Mouse (Mus musculus) liver, embryonic 16.5 days (tissue): ENCODE measurements around the gene D2hgdh. TPM values are rescaled to one million over a fixed set of nuclear protein-coding genes. Genes with fewer than 3 reads are reported as not detected.
"Not testable (repeated sequence)": the region's sequence is repeated elsewhere in the genome, so short reads cannot be mapped to it uniquely, and the experiment has no call there.

Experiments used
- ATAC-seq: fragments of 200-750 bp; cut with Nextera tagmentation; 2 replicates; pipeline ENCODE4 v1.8.0; 2017; ENCODE audit warnings: low read depth, mild to moderate bottlenecking, moderate number of reproducible peaks, moderate library complexity
- H3K27ac ChIP-seq: fragments of 300-500 bp; sonication (generic); 2 replicates; pipeline ENCODE4 v1.5.1; 2014; ENCODE audit warnings: mild to moderate bottlenecking, low read length
- H3K27me3 ChIP-seq: fragments of 300-500 bp; sonication (generic); 2 replicates; pipeline ENCODE4 v1.6.1; 2014; ENCODE audit warnings: low read depth, low read length, mixed read lengths; ENCODE audit not compliant: control insufficient read depth, insufficient read depth
- H3K36me3 ChIP-seq: fragments of 300-500 bp; sonication (generic); 2 replicates; pipeline ENCODE4 v1.6.1; 2014; ENCODE audit warnings: mild to moderate bottlenecking; ENCODE audit not compliant: control insufficient read depth, insufficient read depth
- H3K4me1 ChIP-seq: fragments of 300-500 bp; sonication (generic); 2 replicates; pipeline ENCODE4 v1.6.1; 2014; ENCODE audit warnings: low read depth, low read length, mixed read lengths; ENCODE audit not compliant: control insufficient read depth
- H3K4me2 ChIP-seq: fragments of 300-500 bp; sonication (generic); 2 replicates; pipeline ENCODE4 v1.6.1; 2014; ENCODE audit warnings: low read depth, low read length, mixed read lengths
- H3K4me3 ChIP-seq: fragments of 300-500 bp; sonication (generic); 2 replicates; pipeline ENCODE4 v1.5.1; 2014; ENCODE audit warnings: low read depth, mild to moderate bottlenecking, low read length
- H3K9ac ChIP-seq: fragments of 300-500 bp; sonication (generic); 2 replicates; pipeline ENCODE4 v1.6.1; 2014; ENCODE audit warnings: low read depth, low read length
- H3K9me3 ChIP-seq: fragments of 300-500 bp; sonication (generic); replicated peaks from 2 replicates; pipeline ENCODE4 v1.6.1; 2016; ENCODE audit warnings: low read length; ENCODE audit not compliant: control insufficient read depth
- WGBS: fragments of 180-500 bp; shearing (Covaris S2); extraction: QIAGEN DNeasy Blood & Tissue Kit; methylation state at CpG from one replicate; pipeline ENCODE4 v1.1.7; 2014; ENCODE audit not compliant: insufficient replicate concordance; 5-methylcytosine and 5-hydroxymethylcytosine counted together
- polyA plus RNA-seq: library from polyadenylated mRNA; unstranded; fragments of >200 nt; fragmentation: Nextera tagmentation; extraction: Ambion mirVana; gene quantifications from 2 replicates; pipeline ENCODE4 v1.2.1, GENCODE M21; 2015

The D2hgdh gene
- polyA plus RNA-seq, 1 experiment from 2014 or later: 6.9 TPM

GRCm38 (mm10) chr1:93836532-93836913 is 11.8 kb downstream of the D2hgdh start:
- no peaks in the 10 kb centered on the region for H3K9me3 ChIP-seq
- no peak for ATAC-seq
- H3K36me3 ChIP-seq: no peaks in the 10 kb centered on the region
- H3K4me2 ChIP-seq: no peak overlapping the region
- no peaks in the 10 kb centered on the region for H3K27me3 ChIP-seq
- H3K4me3 ChIP-seq: no peak overlapping the region
- H3K27ac ChIP-seq: no peak overlapping the region
- WGBS: 69% methylated on average over 2 of the region's 2 CpGs
- no peak overlapping the region for H3K9ac ChIP-seq
- no peaks in the 10 kb centered on the region for H3K4me1 ChIP-seq

GRCm38 (mm10) chr1:93837335-93837734 is 12.6 kb downstream of the D2hgdh start:
- no peak for ATAC-seq
- 85% methylated on average over 7 of the region's 8 CpGs for WGBS
- no peak overlapping the region for H3K4me3 ChIP-seq
- no peaks in the 10 kb centered on the region for H3K27me3 ChIP-seq
- H3K27ac ChIP-seq: no peak overlapping the region
- no peaks in the 10 kb centered on the region for H3K9me3 ChIP-seq
- no peaks in the 10 kb centered on the region for H3K4me1 ChIP-seq
- H3K9ac ChIP-seq: no peak overlapping the region
- H3K36me3 ChIP-seq: no peaks in the 10 kb centered on the region
- no peak overlapping the region for H3K4me2 ChIP-seq

GRCm38 (mm10) chr1:93838569-93838968 is 13.9 kb downstream of the D2hgdh start:
- not testable (repeated sequence) for ATAC-seq, H3K4me2 ChIP-seq, H3K9ac ChIP-seq, H3K4me1 ChIP-seq, H3K9me3 ChIP-seq, H3K4me3 ChIP-seq, H3K27ac ChIP-seq, H3K36me3 ChIP-seq, H3K27me3 ChIP-seq
- WGBS: 64% methylated on average over 8 of the region's 8 CpGs

- not testable (repeated sequence) for H3K36me3 ChIP-seq, ATAC-seq
- 63% methylated on average over 1 of the region's 3 CpGs for WGBS
Measured at GRCm38 (mm10) chr1:93845766-93846366, 21.2 kb downstream of the D2hgdh start.

GRCm38 (mm10) chr1:93855790-93856189 is 31.1 kb downstream of the D2hgdh start:
- H3K4me3 ChIP-seq, H3K4me2 ChIP-seq, ATAC-seq, H3K4me1 ChIP-seq, H3K27ac ChIP-seq, H3K9me3 ChIP-seq, H3K36me3 ChIP-seq, H3K9ac ChIP-seq, H3K27me3 ChIP-seq: not testable (repeated sequence)
- 42% methylated on average over 4 of the region's 4 CpGs for WGBS

More at GRCm38 (mm10) chr1:93845766-93846366, 21.2 kb downstream of the D2hgdh start:
- not testable (repeated sequence) for H3K27me3 ChIP-seq, H3K27ac ChIP-seq, H3K9me3 ChIP-seq, H3K4me3 ChIP-seq, H3K9ac ChIP-seq, H3K4me1 ChIP-seq, H3K4me2 ChIP-seq

- WGBS: 73% methylated on average over 6 of the region's 6 CpGs
- no peaks in the 10 kb centered on the region for H3K4me1 ChIP-seq
Measured at GRCm38 (mm10) chr1:93857370-93857769, 32.7 kb downstream of the D2hgdh start.

GRCm38 (mm10) chr1:93857991-93858390 is 33.3 kb downstream of the D2hgdh start:
- no peak overlapping the region for H3K4me2 ChIP-seq
- ATAC-seq: no peak
- no peaks in the 10 kb centered on the region for H3K4me1 ChIP-seq
- WGBS: 69% methylated on average over 3 of the region's 3 CpGs
- no peaks in the 10 kb centered on the region for H3K36me3 ChIP-seq
- no peak overlapping the region for H3K27ac ChIP-seq
- no peak overlapping the region for H3K9ac ChIP-seq
- no peak overlapping the region for H3K4me3 ChIP-seq
- H3K27me3 ChIP-seq: no peaks in the 10 kb centered on the region
- no peaks in the 10 kb centered on the region for H3K9me3 ChIP-seq

More at GRCm38 (mm10) chr1:93857370-93857769, 32.7 kb downstream of the D2hgdh start:
- Histone ChIP-seq H3K9me3 (no peaks in the 10 kb centered on the region), H3K4me3 (no peak overlapping the region), H3K4me2 (no peak overlapping the region), H3K9ac (no peak overlapping the region), H3K27ac (no peak overlapping the region), H3K36me3 (no peaks in the 10 kb centered on the region), H3K27me3 (no peaks in the 10 kb centered on the region)
- no peak for ATAC-seq

- Histone ChIP-seq H3K9me3 (no peaks in the 10 kb centered on the region), H3K27me3 (no peaks in the 10 kb centered on the region), H3K27ac (no peak overlapping the region), H3K36me3 (no peaks in the 10 kb centered on the region), H3K4me1 (no peaks in the 10 kb centered on the region), H3K4me2 (no peak overlapping the region), H3K9ac (no peak overlapping the region), H3K4me3 (no peak overlapping the region)
- no peak for ATAC-seq
Measured at GRCm38 (mm10) chr1:93859619-93860018, 34.9 kb downstream of the D2hgdh start.

- 24% methylated on average over 2 of the region's 2 CpGs for WGBS
- not testable (repeated sequence) for H3K4me1 ChIP-seq, H3K4me3 ChIP-seq, H3K4me2 ChIP-seq, ATAC-seq, H3K36me3 ChIP-seq, H3K9ac ChIP-seq, H3K27me3 ChIP-seq, H3K27ac ChIP-seq, H3K9me3 ChIP-seq
Measured at GRCm38 (mm10) chr1:93861048-93861447, 36.3 kb downstream of the D2hgdh start, which contains the start of gene Gal3st2. TSS of gene Gal3st2 (plus strand) at chr1:93861306.
